Mouse (Mus musculus): ENCODE results near the gene Irs1. TPM values are rescaled to one million over a fixed set of nuclear protein-coding genes. Genes with fewer than 3 reads are reported as not detected.

Irs1 gene
- polyA plus RNA-seq, 1 experiment from 2014 or later: 7.4 TPM

DNA sequence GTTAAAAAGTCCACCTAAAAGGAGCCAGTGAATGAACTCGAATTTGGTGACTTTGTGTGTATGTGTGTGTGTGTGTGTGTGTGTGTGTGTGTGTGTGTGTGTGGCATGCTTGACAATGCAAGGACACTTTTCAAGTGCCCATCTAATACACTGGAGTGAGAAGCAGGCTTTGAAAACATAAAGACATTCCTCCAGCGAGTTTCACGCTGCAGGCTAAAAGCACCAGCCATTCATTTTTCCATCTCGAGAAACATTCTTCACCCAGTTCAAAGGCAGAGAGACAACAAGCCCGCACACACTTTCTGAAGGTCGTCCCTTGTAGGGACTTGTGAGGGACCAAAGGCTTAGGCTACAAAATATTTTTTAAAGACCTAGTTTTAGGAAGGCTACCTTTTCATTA lies 17.7 kb downstream of the Irs1 start:
- WGBS: 49% methylated on average over 6 of the region's 6 CpGs
- ATAC-seq (ENCODE audit: insufficient number of reproducible peaks, low FRiP score, low TSS enrichment, low read depth) (no peak), DNase-seq (ENCODE audit: low spot score) (no peak)
- Histone ChIP-seq H3K4me2 (ENCODE audit: low read depth, severe bottlenecking) (no peak overlapping the region), H3K4me3 (ENCODE audit: low read depth, low read length) (no peak overlapping the region), H3K27me3 (ENCODE audit: control insufficient read depth, insufficient read depth, low read length) (no peaks in the 10 kb centered on the region), H3K27ac (replicated peaks; ENCODE audit: low read depth, low read length) (0 out of 2 replicates have a peak overlapping the region, but pooled peaks have one; percentile 26), H3K9ac (ENCODE audit: low read length) (no peak overlapping the region), H3K4me1 (ENCODE audit: control insufficient read depth, insufficient read depth, low read length) (peaks cover 9% of the 10 kb centered on the region), H3K36me3 (ENCODE audit: control insufficient read depth, insufficient read depth, low read length) (no peaks in the 10 kb centered on the region), H3K9me3 (ENCODE audit: control insufficient read depth, low read length) (no peaks in the 10 kb centered on the region)

DNA sequence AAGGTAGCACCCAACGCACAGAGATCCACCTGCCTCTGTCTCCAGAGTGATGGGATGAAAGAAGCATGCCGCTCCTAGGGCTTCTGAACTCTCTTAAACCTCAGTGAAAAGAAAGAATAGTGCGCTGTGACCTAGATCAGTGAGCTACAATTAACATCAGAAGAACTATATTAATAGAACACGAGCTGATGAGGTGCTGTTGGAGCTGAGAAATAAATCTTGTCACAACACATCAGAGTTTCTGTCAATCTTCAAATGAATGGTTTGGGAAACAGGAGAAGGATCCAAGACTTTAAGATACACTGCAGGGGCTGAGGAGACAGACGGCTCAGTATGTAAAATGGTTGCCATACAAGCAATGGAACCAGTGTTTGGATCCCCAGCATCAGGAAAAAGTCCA lies 19.0 kb downstream of the Irs1 start:
- Histone ChIP-seq H3K27me3 (ENCODE audit: control insufficient read depth, insufficient read depth, low read length) (no peaks in the 10 kb centered on the region), H3K36me3 (ENCODE audit: control insufficient read depth, insufficient read depth, low read length) (no peaks in the 10 kb centered on the region), H3K4me2 (ENCODE audit: low read depth, severe bottlenecking) (no peak overlapping the region), H3K4me1 (ENCODE audit: control insufficient read depth, insufficient read depth, low read length) (peaks cover 9% of the 10 kb centered on the region), H3K9me3 (ENCODE audit: control insufficient read depth, low read length) (no peaks in the 10 kb centered on the region), H3K4me3 (ENCODE audit: low read depth, low read length) (no peak overlapping the region), H3K27ac (replicated peaks; ENCODE audit: low read depth, low read length) (no peak overlapping the region), H3K9ac (ENCODE audit: low read length) (no peak overlapping the region)
- DNase-seq (ENCODE audit: low spot score) (no peak), ATAC-seq (ENCODE audit: insufficient number of reproducible peaks, low FRiP score, low TSS enrichment, low read depth) (no peak)
- 58% methylated on average over 5 of the region's 5 CpGs for WGBS

DNA sequence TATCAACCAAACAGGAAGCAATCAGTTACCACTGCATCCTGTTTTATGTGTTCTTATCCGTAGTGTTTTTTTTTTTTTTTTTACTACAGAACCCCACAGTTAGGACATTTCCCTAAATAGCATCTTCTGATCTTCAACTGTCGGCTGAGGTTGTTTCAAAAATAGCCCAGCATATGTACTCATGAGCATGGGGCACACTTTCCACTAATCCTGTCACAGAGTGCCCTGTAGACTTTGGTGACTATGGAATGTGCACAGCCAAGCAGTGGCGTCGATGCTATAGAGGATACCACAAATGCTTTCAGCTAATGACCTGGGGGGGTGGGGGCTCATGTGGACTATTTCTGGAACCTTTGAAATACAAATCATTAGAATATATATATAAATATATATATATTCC lies 23.7 kb downstream of the Irs1 start:
- H3K9me3 ChIP-seq (ENCODE audit: control insufficient read depth, low read length): no peaks in the 10 kb centered on the region
- H3K9ac ChIP-seq (ENCODE audit: low read length): no peak overlapping the region
- no peak for ATAC-seq (ENCODE audit: insufficient number of reproducible peaks, low FRiP score, low TSS enrichment, low read depth)
- no peak overlapping the region for H3K27ac ChIP-seq (replicated peaks; ENCODE audit: low read depth, low read length)
- 71% methylated on average over 4 of the region's 4 CpGs for WGBS
- no peak for DNase-seq (ENCODE audit: low spot score)
- H3K36me3 ChIP-seq (ENCODE audit: control insufficient read depth, insufficient read depth, low read length): no peaks in the 10 kb centered on the region
- H3K4me1 ChIP-seq (ENCODE audit: control insufficient read depth, insufficient read depth, low read length): peaks cover under 1% of the 10 kb centered on the region; the same call in 1 of the 2 replicates
- H3K4me3 ChIP-seq (ENCODE audit: low read depth, low read length): no peak overlapping the region
- H3K4me2 ChIP-seq (ENCODE audit: low read depth, severe bottlenecking): no peak overlapping the region
- no peaks in the 10 kb centered on the region for H3K27me3 ChIP-seq (ENCODE audit: control insufficient read depth, insufficient read depth, low read length)

DNA sequence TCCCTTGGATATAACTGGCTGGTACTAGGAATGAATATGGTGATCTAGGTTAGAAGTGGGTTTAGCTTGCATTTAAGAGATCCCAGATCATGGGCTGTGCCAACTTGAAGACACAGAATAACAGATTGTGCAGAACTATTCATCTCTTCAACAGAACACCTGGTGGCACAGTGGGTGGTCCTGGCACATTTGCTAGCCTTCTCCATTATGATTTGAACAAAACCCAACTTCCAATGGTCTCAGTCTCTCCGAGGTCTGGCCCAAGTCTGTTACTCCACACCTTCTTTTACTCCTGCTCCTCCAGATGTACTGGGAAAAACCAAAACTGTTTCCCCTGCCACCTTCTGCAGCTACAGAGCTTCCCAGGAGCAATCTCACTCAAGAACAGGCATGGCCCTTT lies 28.9 kb downstream of the Irs1 start:
- H3K9ac ChIP-seq (ENCODE audit: low read length): no peak overlapping the region
- no peaks in the 10 kb centered on the region for H3K9me3 ChIP-seq (ENCODE audit: control insufficient read depth, low read length)
- H3K4me1 ChIP-seq (ENCODE audit: control insufficient read depth, insufficient read depth, low read length): peaks cover 17% of the 10 kb centered on the region
- H3K27ac ChIP-seq (replicated peaks; ENCODE audit: low read depth, low read length): no peak overlapping the region
- H3K36me3 ChIP-seq (ENCODE audit: control insufficient read depth, insufficient read depth, low read length): no peaks in the 10 kb centered on the region
- DNase-seq (ENCODE audit: low spot score): no peak
- no peak for ATAC-seq (ENCODE audit: insufficient number of reproducible peaks, low FRiP score, low TSS enrichment, low read depth)
- 52% methylated on average over 1 of the region's 1 CpGs for WGBS
- H3K4me3 ChIP-seq (ENCODE audit: low read depth, low read length): no peak overlapping the region
- no peak overlapping the region for H3K4me2 ChIP-seq (ENCODE audit: low read depth, severe bottlenecking)
- H3K27me3 ChIP-seq (ENCODE audit: control insufficient read depth, insufficient read depth, low read length): no peaks in the 10 kb centered on the region

DNA sequence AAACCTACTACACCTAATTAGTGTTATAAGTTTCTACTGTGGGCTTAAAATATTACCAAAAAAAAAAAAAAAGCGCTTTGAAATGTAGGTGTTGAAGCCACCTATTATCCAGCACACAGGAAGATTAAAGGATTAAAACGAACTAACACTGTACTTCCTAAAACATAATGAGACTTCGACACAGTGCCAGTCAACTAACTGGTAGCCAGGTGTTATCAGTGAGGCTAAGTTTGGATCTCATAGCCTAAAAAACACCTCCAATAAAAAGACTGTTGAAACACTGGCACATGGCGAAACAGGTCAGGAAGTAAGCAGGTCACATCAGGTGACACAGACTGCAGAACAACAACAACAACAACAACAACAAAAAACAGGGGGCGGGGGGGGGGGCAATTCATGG lies 29.6 kb downstream of the Irs1 start:
- 30% methylated on average over 5 of the region's 5 CpGs for WGBS
- no peak overlapping the region for H3K4me2 ChIP-seq (ENCODE audit: low read depth, severe bottlenecking)
- no peaks in the 10 kb centered on the region for H3K36me3 ChIP-seq (ENCODE audit: control insufficient read depth, insufficient read depth, low read length)
- H3K4me3 ChIP-seq (ENCODE audit: low read depth, low read length): no peak overlapping the region
- no peaks in the 10 kb centered on the region for H3K9me3 ChIP-seq (ENCODE audit: control insufficient read depth, low read length)
- H3K27me3 ChIP-seq (ENCODE audit: control insufficient read depth, insufficient read depth, low read length): no peaks in the 10 kb centered on the region
- ATAC-seq (ENCODE audit: insufficient number of reproducible peaks, low FRiP score, low TSS enrichment, low read depth) (0 out of 2 replicates have a peak, but pooled peaks have one; percentile 29), DNase-seq (ENCODE audit: low spot score) (no peak)
- peaks cover 17% of the 10 kb centered on the region for H3K4me1 ChIP-seq (ENCODE audit: control insufficient read depth, insufficient read depth, low read length)
- H3K27ac ChIP-seq (replicated peaks; ENCODE audit: low read depth, low read length): no peak overlapping the region
- H3K9ac ChIP-seq (ENCODE audit: low read length): no peak overlapping the region

DNA sequence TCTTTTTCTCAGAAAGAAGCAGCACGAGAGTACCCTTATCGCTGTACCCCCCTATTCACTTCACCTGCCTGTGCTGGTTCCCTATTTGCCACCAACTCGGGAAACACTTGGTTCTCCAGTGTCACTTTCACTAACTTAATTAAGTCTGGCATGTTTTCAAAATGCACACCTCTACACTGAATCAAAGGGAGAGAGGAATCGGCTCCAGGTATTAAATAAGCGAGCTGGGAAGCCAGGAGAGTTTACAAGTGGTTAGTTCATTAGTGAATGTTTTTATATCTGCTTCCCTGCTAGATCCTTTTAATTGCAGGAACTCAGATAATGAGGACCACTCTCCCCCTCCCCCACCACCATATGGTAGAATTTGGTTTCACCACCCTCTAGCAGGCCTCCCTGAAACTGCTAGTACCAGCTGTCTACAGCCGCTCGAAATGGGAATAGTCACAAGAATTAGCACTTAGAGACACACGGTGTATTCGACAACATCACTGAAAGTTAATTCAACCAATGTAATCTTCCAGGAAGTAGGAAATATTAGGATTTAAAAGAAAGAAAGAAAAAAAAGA lies 30.1 kb downstream of the Irs1 start:
- H3K9me3 ChIP-seq (ENCODE audit: control insufficient read depth, low read length): no peaks in the 10 kb centered on the region
- H3K36me3 ChIP-seq (ENCODE audit: control insufficient read depth, insufficient read depth, low read length): no peaks in the 10 kb centered on the region
- peak overlapping the region; percentile 11; the same call in 1 of the 2 replicates for H3K27ac ChIP-seq (replicated peaks; ENCODE audit: low read depth, low read length)
- H3K4me3 ChIP-seq (ENCODE audit: low read depth, low read length): no peak overlapping the region
- ATAC-seq (ENCODE audit: insufficient number of reproducible peaks, low FRiP score, low TSS enrichment, low read depth): peak; percentile 61; the same call in 1 of the 2 replicates
- peak; percentile 69 for DNase-seq (ENCODE audit: low spot score)
- peaks cover 17% of the 10 kb centered on the region for H3K4me1 ChIP-seq (ENCODE audit: control insufficient read depth, insufficient read depth, low read length)
- no peak overlapping the region for H3K9ac ChIP-seq (ENCODE audit: low read length)
- H3K4me2 ChIP-seq (ENCODE audit: low read depth, severe bottlenecking): 0 out of 2 replicates have a peak overlapping the region, but pooled peaks have one; percentile 16
- WGBS: 19% methylated on average over 9 of the region's 9 CpGs
- H3K27me3 ChIP-seq (ENCODE audit: control insufficient read depth, insufficient read depth, low read length): no peaks in the 10 kb centered on the region

DNA sequence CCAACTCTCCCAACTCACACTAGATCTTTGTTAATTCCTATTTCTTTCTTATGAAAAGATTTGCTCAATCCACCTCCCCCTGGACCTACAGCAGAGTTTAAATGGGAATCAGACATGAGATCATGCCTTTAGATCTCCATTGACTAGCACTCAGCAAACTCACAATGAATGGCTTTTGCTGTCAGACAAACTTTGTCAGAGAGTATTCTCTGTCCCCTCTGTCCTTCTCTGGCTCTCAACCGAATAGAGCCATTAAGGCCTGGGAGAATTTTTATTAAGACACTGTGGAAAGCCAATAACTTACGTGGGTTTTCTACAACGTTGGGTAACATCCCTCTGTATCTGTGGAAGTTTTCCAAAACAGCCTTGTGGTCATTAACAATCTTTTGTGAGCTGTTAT lies 31.2 kb downstream of the Irs1 start:
- Histone ChIP-seq H3K4me3 (ENCODE audit: low read depth, low read length) (no peak overlapping the region), H3K9ac (ENCODE audit: low read length) (no peak overlapping the region), H3K4me2 (ENCODE audit: low read depth, severe bottlenecking) (no peak overlapping the region), H3K9me3 (ENCODE audit: control insufficient read depth, low read length) (no peaks in the 10 kb centered on the region), H3K36me3 (ENCODE audit: control insufficient read depth, insufficient read depth, low read length) (no peaks in the 10 kb centered on the region), H3K27me3 (ENCODE audit: control insufficient read depth, insufficient read depth, low read length) (no peaks in the 10 kb centered on the region), H3K4me1 (ENCODE audit: control insufficient read depth, insufficient read depth, low read length) (peaks cover 17% of the 10 kb centered on the region), H3K27ac (replicated peaks; ENCODE audit: low read depth, low read length) (no peak overlapping the region)
- WGBS: 54% methylated on average over 3 of the region's 3 CpGs
- DNase-seq (ENCODE audit: low spot score) (no peak), ATAC-seq (ENCODE audit: insufficient number of reproducible peaks, low FRiP score, low TSS enrichment, low read depth) (no peak)

DNA sequence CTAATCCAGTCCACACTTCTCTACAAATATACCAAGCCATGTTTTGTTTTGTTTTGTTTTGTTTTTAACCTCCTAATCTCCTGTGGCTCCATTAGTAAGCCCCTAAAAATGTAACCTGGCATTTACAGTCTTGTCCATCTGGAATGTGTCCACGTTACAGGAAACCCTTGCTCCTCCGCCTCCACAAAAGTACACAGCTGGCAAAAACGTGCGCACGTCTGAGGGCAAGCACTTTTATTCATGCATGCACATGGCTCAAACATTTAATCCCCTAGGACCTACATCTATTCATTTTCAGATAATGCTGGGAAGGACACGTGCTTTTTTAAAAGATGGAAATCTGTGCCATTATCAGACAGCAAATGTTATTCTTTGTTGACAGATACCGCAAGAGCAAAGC lies 32.9 kb downstream of the Irs1 start:
- Histone ChIP-seq H3K27ac (replicated peaks; ENCODE audit: low read depth, low read length) (no peak overlapping the region), H3K36me3 (ENCODE audit: control insufficient read depth, insufficient read depth, low read length) (0 out of 2 replicates have a peak, but pooled peaks cover 2% of the 10 kb centered on the region), H3K9me3 (ENCODE audit: control insufficient read depth, low read length) (no peaks in the 10 kb centered on the region), H3K27me3 (ENCODE audit: control insufficient read depth, insufficient read depth, low read length) (no peaks in the 10 kb centered on the region), H3K4me1 (ENCODE audit: control insufficient read depth, insufficient read depth, low read length) (peaks cover 17% of the 10 kb centered on the region), H3K4me3 (ENCODE audit: low read depth, low read length) (no peak overlapping the region), H3K9ac (ENCODE audit: low read length) (no peak overlapping the region), H3K4me2 (ENCODE audit: low read depth, severe bottlenecking) (no peak overlapping the region)
- DNase-seq (ENCODE audit: low spot score) (peak; percentile 67), ATAC-seq (ENCODE audit: insufficient number of reproducible peaks, low FRiP score, low TSS enrichment, low read depth) (no peak)
- WGBS: 33% methylated on average over 7 of the region's 7 CpGs

DNA sequence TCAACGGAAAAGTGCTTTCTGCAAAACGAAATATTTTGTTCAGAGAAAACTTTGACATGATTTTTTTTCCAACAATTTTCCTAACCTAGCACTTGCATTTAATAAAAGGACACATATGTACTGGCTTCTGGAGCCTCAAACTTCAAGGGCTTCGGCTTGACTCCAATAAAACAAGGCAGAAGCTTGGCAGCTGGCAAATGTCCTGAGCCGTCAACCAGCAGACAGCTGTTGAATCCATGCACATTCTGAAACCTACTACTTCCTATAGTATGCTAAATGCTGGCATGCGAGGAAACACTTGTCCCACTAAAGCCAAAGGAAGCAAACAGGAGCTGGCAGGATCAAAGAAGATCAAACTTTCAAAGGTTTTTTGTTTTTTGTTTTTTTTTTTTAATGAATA lies 33.8 kb downstream of the Irs1 start:
- no peak overlapping the region for H3K27ac ChIP-seq (replicated peaks; ENCODE audit: low read depth, low read length)
- 29% methylated on average over 5 of the region's 5 CpGs for WGBS
- peaks cover 15% of the 10 kb centered on the region for H3K4me1 ChIP-seq (ENCODE audit: control insufficient read depth, insufficient read depth, low read length)
- no peak overlapping the region for H3K4me2 ChIP-seq (ENCODE audit: low read depth, severe bottlenecking)
- peak; percentile 55 for DNase-seq (ENCODE audit: low spot score)
- H3K9ac ChIP-seq (ENCODE audit: low read length): no peak overlapping the region
- 0 out of 2 replicates have a peak, but pooled peaks cover 2% of the 10 kb centered on the region for H3K36me3 ChIP-seq (ENCODE audit: control insufficient read depth, insufficient read depth, low read length)
- no peak overlapping the region for H3K4me3 ChIP-seq (ENCODE audit: low read depth, low read length)
- no peaks in the 10 kb centered on the region for H3K27me3 ChIP-seq (ENCODE audit: control insufficient read depth, insufficient read depth, low read length)
- ATAC-seq (ENCODE audit: insufficient number of reproducible peaks, low FRiP score, low TSS enrichment, low read depth): no peak
- no peaks in the 10 kb centered on the region for H3K9me3 ChIP-seq (ENCODE audit: control insufficient read depth, low read length)

Measured in limb, embryonic 11.5 days (tissue).